Mouse (Mus musculus): Measurements from ENCODE around the gene Suv39h2. TPM values are rescaled to one million over a fixed set of nuclear protein-coding genes. Genes with fewer than 3 reads are reported as not detected.

The Suv39h2 gene
- polyA plus RNA-seq, 1 experiment = 2.2 TPM

DNA sequence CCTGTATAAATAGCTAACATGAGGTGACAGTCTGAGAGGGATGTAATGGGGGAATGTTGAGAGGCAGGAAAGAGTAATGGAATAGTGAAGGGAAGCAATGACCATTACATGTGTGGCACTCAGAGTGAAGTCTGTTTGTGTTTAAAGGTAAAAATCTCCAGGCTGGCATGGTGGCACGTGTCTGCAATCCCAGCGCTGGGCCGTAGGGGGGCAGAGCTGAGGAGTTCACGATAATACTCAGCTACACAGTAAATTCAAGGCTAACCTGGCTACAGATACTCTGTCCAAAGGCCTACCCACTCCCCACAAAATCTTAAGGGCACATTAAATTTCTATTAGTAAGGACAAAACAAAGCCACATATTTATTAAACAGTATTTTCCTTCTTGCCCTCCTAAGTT lies 18.2 kb downstream of the Suv39h2 start:
- no peaks in the 10 kb centered on the region for H3K4me1 ChIP-seq (replicated peaks; ENCODE audit: control insufficient read depth, insufficient read depth, low read length)
- 94% methylated on average over 4 of the region's 4 CpGs for WGBS
- H3K4me3 ChIP-seq (ENCODE audit: control insufficient read depth, insufficient read depth, low read length) = no peak overlapping the region
- no peak overlapping the region for H3K27ac ChIP-seq (ENCODE audit: control insufficient read depth, insufficient read depth, low read length)
- H3K27me3 ChIP-seq (ENCODE audit: control insufficient read depth, insufficient read depth, low read length) = no peaks in the 10 kb centered on the region
- peaks cover 51% of the 10 kb centered on the region for H3K36me3 ChIP-seq (ENCODE audit: control insufficient read depth, insufficient read depth, low read length)
- TF ChIP-seq POLR2A (IDR thresholded peaks at IDR 0.05; ENCODE audit: control insufficient read depth, extremely low read depth, insufficient read depth, low read length, poor library complexity) (no peak), CTCF (IDR thresholded peaks at IDR 0.05; ENCODE audit: borderline replicate concordance, control insufficient read depth, extremely low read depth, insufficient read depth, low read length, poor library complexity) (no peak)
- DNase-seq = no peak

- Histone ChIP-seq H3K27me3 (ENCODE audit: control insufficient read depth, insufficient read depth, low read length) (no peaks in the 10 kb centered on the region), H3K36me3 (ENCODE audit: control insufficient read depth, insufficient read depth, low read length) (peaks cover 63% of the 10 kb centered on the region), H3K4me1 (replicated peaks; ENCODE audit: control insufficient read depth, insufficient read depth, low read length) (no peaks in the 10 kb centered on the region), H3K4me3 (ENCODE audit: control insufficient read depth, insufficient read depth, low read length) (no peak overlapping the region), H3K27ac (ENCODE audit: control insufficient read depth, insufficient read depth, low read length) (no peak overlapping the region)
- DNase-seq = no peak
- TF ChIP-seq POLR2A (IDR thresholded peaks at IDR 0.05; ENCODE audit: control insufficient read depth, extremely low read depth, insufficient read depth, low read length, poor library complexity) (no peak), CTCF (IDR thresholded peaks at IDR 0.05; ENCODE audit: borderline replicate concordance, control insufficient read depth, extremely low read depth, insufficient read depth, low read length, poor library complexity) (no peak)
- 94% methylated on average over 3 of the region's 3 CpGs for WGBS
These were observed 21.7 kb downstream of the Suv39h2 start for GRCm38 (mm10) chr2:3453096-3453495.

GRCm38 (mm10) chr2:3449431-3449830 lies 25.4 kb downstream of the Suv39h2 start:
- TF ChIP-seq POLR2A (IDR thresholded peaks at IDR 0.05; ENCODE audit: control insufficient read depth, extremely low read depth, insufficient read depth, low read length, poor library complexity) (no peak), CTCF (IDR thresholded peaks at IDR 0.05; ENCODE audit: borderline replicate concordance, control insufficient read depth, extremely low read depth, insufficient read depth, low read length, poor library complexity) (no peak)
- Histone ChIP-seq H3K27me3 (ENCODE audit: control insufficient read depth, insufficient read depth, low read length) (no peaks in the 10 kb centered on the region), H3K4me1 (replicated peaks; ENCODE audit: control insufficient read depth, insufficient read depth, low read length) (no peaks in the 10 kb centered on the region), H3K27ac (ENCODE audit: control insufficient read depth, insufficient read depth, low read length) (no peak overlapping the region), H3K4me3 (ENCODE audit: control insufficient read depth, insufficient read depth, low read length) (no peak overlapping the region), H3K36me3 (ENCODE audit: control insufficient read depth, insufficient read depth, low read length) (peaks cover 70% of the 10 kb centered on the region)
- 92% methylated on average over 2 of the region's 2 CpGs for WGBS
- DNase-seq = no peak

DNA sequence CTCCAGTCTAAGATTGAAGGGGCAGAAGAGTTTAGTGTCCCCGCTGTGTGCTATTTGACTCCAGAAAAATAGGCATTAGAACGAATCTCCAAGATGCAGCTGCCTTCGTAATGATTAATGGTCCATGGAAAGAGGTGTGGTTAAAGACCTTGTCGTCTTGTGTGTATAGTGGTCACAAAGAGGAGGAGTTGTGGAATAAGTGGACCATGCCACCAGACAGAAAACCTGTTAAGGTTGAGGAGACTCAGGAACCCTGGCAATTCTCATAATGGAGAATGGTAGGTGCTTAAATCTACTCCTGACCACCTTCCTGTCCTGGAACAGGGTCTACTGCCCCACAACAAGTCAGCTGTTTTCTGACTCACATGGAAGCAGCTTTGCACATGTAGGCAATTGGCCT lies 28.8 kb downstream of the Suv39h2 start:
- TF ChIP-seq POLR2A (IDR thresholded peaks at IDR 0.05; ENCODE audit: control insufficient read depth, extremely low read depth, insufficient read depth, low read length, poor library complexity) = no peak
- no peak for TF ChIP-seq CTCF (IDR thresholded peaks at IDR 0.05; ENCODE audit: borderline replicate concordance, control insufficient read depth, extremely low read depth, insufficient read depth, low read length, poor library complexity)
- Histone ChIP-seq H3K27ac (ENCODE audit: control insufficient read depth, insufficient read depth, low read length) (no peak overlapping the region), H3K4me1 (replicated peaks; ENCODE audit: control insufficient read depth, insufficient read depth, low read length) (no peaks in the 10 kb centered on the region), H3K36me3 (ENCODE audit: control insufficient read depth, insufficient read depth, low read length) (peaks cover 65% of the 10 kb centered on the region), H3K27me3 (ENCODE audit: control insufficient read depth, insufficient read depth, low read length) (no peaks in the 10 kb centered on the region), H3K4me3 (ENCODE audit: control insufficient read depth, insufficient read depth, low read length) (no peak overlapping the region)
- WGBS = 97% methylated on average over 4 of the region's 4 CpGs
- no peak for DNase-seq

- no peak for DNase-seq
- H3K27me3 ChIP-seq (ENCODE audit: control insufficient read depth, insufficient read depth, low read length) = no peaks in the 10 kb centered on the region
- no peaks in the 10 kb centered on the region for H3K4me1 ChIP-seq (replicated peaks; ENCODE audit: control insufficient read depth, insufficient read depth, low read length)
- H3K36me3 ChIP-seq (ENCODE audit: control insufficient read depth, insufficient read depth, low read length) = peaks cover 57% of the 10 kb centered on the region
- no peak overlapping the region for H3K27ac ChIP-seq (ENCODE audit: control insufficient read depth, insufficient read depth, low read length)
- no peak overlapping the region for H3K4me3 ChIP-seq (ENCODE audit: control insufficient read depth, insufficient read depth, low read length)
- 95% methylated on average over 7 of the region's 7 CpGs for WGBS
- no peak for TF ChIP-seq POLR2A (IDR thresholded peaks at IDR 0.05; ENCODE audit: control insufficient read depth, extremely low read depth, insufficient read depth, low read length, poor library complexity)
- TF ChIP-seq CTCF (IDR thresholded peaks at IDR 0.05; ENCODE audit: borderline replicate concordance, control insufficient read depth, extremely low read depth, insufficient read depth, low read length, poor library complexity) = no peak
These were observed 30.6 kb downstream of the Suv39h2 start for GRCm38 (mm10) chr2:3444206-3444605.

DNA sequence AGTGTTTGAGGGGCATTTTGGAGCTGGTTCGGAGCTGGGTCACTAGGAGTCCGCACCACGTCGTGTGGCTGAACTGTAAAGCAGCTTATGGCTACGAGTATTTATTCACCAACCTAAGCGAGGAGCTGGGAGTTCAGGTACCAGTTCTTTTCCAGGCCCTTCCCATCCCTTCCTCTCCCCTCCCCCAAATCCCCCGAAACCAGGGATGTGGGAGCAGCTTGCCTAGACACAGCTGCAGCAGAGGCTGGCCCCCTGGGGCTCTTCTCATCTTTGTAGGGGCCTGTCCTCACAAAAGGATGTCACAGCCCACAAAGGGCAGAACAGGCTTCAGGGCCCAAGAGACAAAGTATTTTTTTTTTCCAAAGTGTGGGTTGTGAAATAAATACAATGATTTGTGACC lies 36.9 kb downstream of the Suv39h2 start:
- Histone ChIP-seq H3K4me3 (ENCODE audit: control insufficient read depth, insufficient read depth, low read length) (no peak overlapping the region), H3K4me1 (replicated peaks; ENCODE audit: control insufficient read depth, insufficient read depth, low read length) (no peaks in the 10 kb centered on the region), H3K27ac (ENCODE audit: control insufficient read depth, insufficient read depth, low read length) (no peak overlapping the region), H3K27me3 (ENCODE audit: control insufficient read depth, insufficient read depth, low read length) (no peaks in the 10 kb centered on the region), H3K36me3 (ENCODE audit: control insufficient read depth, insufficient read depth, low read length) (peaks cover 46% of the 10 kb centered on the region)
- TF ChIP-seq POLR2A (IDR thresholded peaks at IDR 0.05; ENCODE audit: control insufficient read depth, extremely low read depth, insufficient read depth, low read length, poor library complexity) (no peak), CTCF (IDR thresholded peaks at IDR 0.05; ENCODE audit: borderline replicate concordance, control insufficient read depth, extremely low read depth, insufficient read depth, low read length, poor library complexity) (no peak)
- WGBS = 96% methylated on average over 7 of the region's 7 CpGs
- DNase-seq = no peak

All from thymus, adult 2 months (tissue).